Mouse (Mus musculus): Measurements from ENCODE around the gene Dpep2nb. TPM values are rescaled to one million over a fixed set of nuclear protein-coding genes. Genes with fewer than 3 reads are reported as not detected.
A peak's percentile ranks its signal among the peaks of the same experiment; 100 is the strongest.
"Not testable (repeated sequence)": the region's sequence is repeated elsewhere in the genome, so short reads cannot be mapped to it uniquely, and the experiment has no call there.

The Dpep2nb gene
- polyA plus RNA-seq, 1 experiment: not detected

- H3K27ac ChIP-seq (ENCODE audit: insufficient read depth, low read depth, low read length): peak within 1 kb of the TSS; percentile 28; the same call in 1 of the 2 replicates
- peak within 1 kb of the TSS; percentile 93 for H3K4me3 ChIP-seq (ENCODE audit: insufficient read depth, low read depth, low read length)
- TF ChIP-seq CTCF (IDR thresholded peaks at IDR 0.05; ENCODE audit: insufficient read depth, low read depth, low read length) (no peak), POLR2A (IDR thresholded peaks at IDR 0.05; ENCODE audit: insufficient read depth, low read depth, low read length) (no peak)
- peaks cover 12% of the 10 kb centered on the region for H3K4me1 ChIP-seq (ENCODE audit: control insufficient read depth, insufficient read depth, low read length)
- WGBS: 1% methylated on average over 6 of the region's 6 CpGs
These were observed 5.8 kb upstream of the Dpep2nb start, which contains the start of gene Ddx28 for GRCm38 (mm10) chr8:106011643-106011986. Gene Ddx28, minus strand, starts transcription at chr8:106011882.

GRCm38 (mm10) chr8:106010748-106011642, 5.2 kb upstream of the Dpep2nb start:
- peaks cover 12% of the 10 kb centered on the region for H3K4me1 ChIP-seq (ENCODE audit: control insufficient read depth, insufficient read depth, low read length)
- WGBS: 1% methylated on average over 74 of the region's 74 CpGs
- H3K27ac ChIP-seq (ENCODE audit: insufficient read depth, low read depth, low read length): peak overlapping the region; percentile 28; the same call in 1 of the 2 replicates
- TF ChIP-seq POLR2A (IDR thresholded peaks at IDR 0.05; ENCODE audit: insufficient read depth, low read depth, low read length) (peak; percentile 42; the same call in 1 of the 2 replicates), CTCF (IDR thresholded peaks at IDR 0.05; ENCODE audit: insufficient read depth, low read depth, low read length) (0 out of 2 replicates have a peak, but pooled peaks have one; percentile 4)
- H3K4me3 ChIP-seq (ENCODE audit: insufficient read depth, low read depth, low read length): peak overlapping the region; percentile 93

- not testable (repeated sequence) for H3K4me3 ChIP-seq (ENCODE audit: insufficient read depth, low read depth, low read length); H3K27ac ChIP-seq (ENCODE audit: insufficient read depth, low read depth, low read length)
- WGBS: 68% methylated on average over 3 of the region's 3 CpGs
- peaks cover 12% of the 10 kb centered on the region for H3K4me1 ChIP-seq (ENCODE audit: control insufficient read depth, insufficient read depth, low read length)
These were observed 2.1 kb upstream of the Dpep2nb start for GRCm38 (mm10) chr8:106007891-106008290.

GRCm38 (mm10) chr8:106007135-106007534, 1.4 kb upstream of the Dpep2nb start:
- WGBS: 76% methylated on average over 3 of the region's 3 CpGs
- Histone ChIP-seq H3K4me3 (ENCODE audit: insufficient read depth, low read depth, low read length) (no peak overlapping the region), H3K27ac (ENCODE audit: insufficient read depth, low read depth, low read length) (no peak overlapping the region), H3K4me1 (ENCODE audit: control insufficient read depth, insufficient read depth, low read length) (peaks cover 12% of the 10 kb centered on the region)
- TF ChIP-seq CTCF (IDR thresholded peaks at IDR 0.05; ENCODE audit: insufficient read depth, low read depth, low read length) (no peak), POLR2A (IDR thresholded peaks at IDR 0.05; ENCODE audit: insufficient read depth, low read depth, low read length) (no peak)

- Histone ChIP-seq H3K27ac (ENCODE audit: insufficient read depth, low read depth, low read length) (no peak overlapping the region), H3K4me3 (ENCODE audit: insufficient read depth, low read depth, low read length) (no peak overlapping the region), H3K4me1 (ENCODE audit: control insufficient read depth, insufficient read depth, low read length) (peaks cover 12% of the 10 kb centered on the region)
- TF ChIP-seq CTCF (IDR thresholded peaks at IDR 0.05; ENCODE audit: insufficient read depth, low read depth, low read length) (no peak), POLR2A (IDR thresholded peaks at IDR 0.05; ENCODE audit: insufficient read depth, low read depth, low read length) (no peak)
- 96% methylated on average over 4 of the region's 4 CpGs for WGBS
These were observed 638 bp upstream of the Dpep2nb start for GRCm38 (mm10) chr8:106006413-106006812.

- Histone ChIP-seq H3K27ac (ENCODE audit: insufficient read depth, low read depth, low read length) (no peak overlapping the region), H3K4me1 (ENCODE audit: control insufficient read depth, insufficient read depth, low read length) (peaks cover 1% of the 10 kb centered on the region), H3K4me3 (ENCODE audit: insufficient read depth, low read depth, low read length) (no peak overlapping the region)
- TF ChIP-seq POLR2A (IDR thresholded peaks at IDR 0.05; ENCODE audit: insufficient read depth, low read depth, low read length): no peak
- TF ChIP-seq CTCF (IDR thresholded peaks at IDR 0.05; ENCODE audit: insufficient read depth, low read depth, low read length): no peak
- WGBS: 64% methylated on average over 8 of the region's 8 CpGs
These were observed 1.1 kb downstream of the Dpep2nb start for GRCm38 (mm10) chr8:106004538-106005207.

- Histone ChIP-seq H3K4me3 (ENCODE audit: insufficient read depth, low read depth, low read length) (no peak overlapping the region), H3K4me1 (ENCODE audit: control insufficient read depth, insufficient read depth, low read length) (no peaks in the 10 kb centered on the region), H3K27ac (ENCODE audit: insufficient read depth, low read depth, low read length) (no peak overlapping the region)
- TF ChIP-seq CTCF (IDR thresholded peaks at IDR 0.05; ENCODE audit: insufficient read depth, low read depth, low read length) (no peak), POLR2A (IDR thresholded peaks at IDR 0.05; ENCODE audit: insufficient read depth, low read depth, low read length) (no peak)
- 81% methylated on average over 4 of the region's 4 CpGs for WGBS
These were observed 3.9 kb downstream of the Dpep2nb start for GRCm38 (mm10) chr8:106001908-106002307.

- no peak overlapping the region for H3K27ac ChIP-seq (ENCODE audit: insufficient read depth, low read depth, low read length)
- 82% methylated on average over 2 of the region's 2 CpGs for WGBS
- no peak overlapping the region for H3K4me3 ChIP-seq (ENCODE audit: insufficient read depth, low read depth, low read length)
- TF ChIP-seq CTCF (IDR thresholded peaks at IDR 0.05; ENCODE audit: insufficient read depth, low read depth, low read length) (no peak), POLR2A (IDR thresholded peaks at IDR 0.05; ENCODE audit: insufficient read depth, low read depth, low read length) (no peak)
- H3K4me1 ChIP-seq (ENCODE audit: control insufficient read depth, insufficient read depth, low read length): no peaks in the 10 kb centered on the region
These were observed 6.8 kb downstream of the Dpep2nb start for GRCm38 (mm10) chr8:105998971-105999370.

- 67% methylated on average over 7 of the region's 7 CpGs for WGBS
- no peaks in the 10 kb centered on the region for H3K4me1 ChIP-seq (ENCODE audit: control insufficient read depth, insufficient read depth, low read length)
- H3K4me3 ChIP-seq (ENCODE audit: insufficient read depth, low read depth, low read length): no peak overlapping the region
- H3K27ac ChIP-seq (ENCODE audit: insufficient read depth, low read depth, low read length): no peak overlapping the region
- TF ChIP-seq CTCF (IDR thresholded peaks at IDR 0.05; ENCODE audit: insufficient read depth, low read depth, low read length): no peak
- no peak for TF ChIP-seq POLR2A (IDR thresholded peaks at IDR 0.05; ENCODE audit: insufficient read depth, low read depth, low read length)
These were observed 9.4 kb downstream of the Dpep2nb start for GRCm38 (mm10) chr8:105996359-105996758.
